Mouse (Mus musculus) heart, embryonic 15.5 days (tissue): ENCODE measurements around the gene H2-DMa. TPM values are rescaled to one million over a fixed set of nuclear protein-coding genes. Genes with fewer than 3 reads are reported as not detected.
"Not testable (repeated sequence)": the region's sequence is repeated elsewhere in the genome, so short reads cannot be mapped to it uniquely, and the experiment has no call there.

ENCODE experiments used
- ATAC-seq: fragments of 200-750 bp; cut with Nextera tagmentation; replicated peaks from 2 replicates; pipeline ENCODE4 v1.8.0; 2017; ENCODE audit warnings: low read depth, moderate TSS enrichment; ENCODE audit not compliant: insufficient number of reproducible peaks, insufficient read depth, low FRiP score
- H3K27ac ChIP-seq: fragments of 300-500 bp; sonication (generic); 2 replicates; pipeline ENCODE4 v1.5.1; 2015; ENCODE audit warnings: mild to moderate bottlenecking, inconsistent platforms
- H3K27me3 ChIP-seq: fragments of 300-500 bp; sonication (generic); 2 replicates; pipeline ENCODE4 v1.6.1; 2015; ENCODE audit warnings: inconsistent platforms
- H3K36me3 ChIP-seq: fragments of 300-500 bp; sonication (generic); 2 replicates; pipeline ENCODE4 v1.6.1; 2015; ENCODE audit warnings: mild to moderate bottlenecking, inconsistent platforms
- H3K4me1 ChIP-seq: fragments of 300-500 bp; sonication (generic); replicated peaks from 2 replicates; pipeline ENCODE4 v1.6.1; 2015; ENCODE audit warnings: inconsistent platforms
- H3K4me2 ChIP-seq: fragments of 300-500 bp; sonication (generic); 2 replicates; pipeline ENCODE4 v1.6.1; 2015; ENCODE audit warnings: inconsistent platforms, mild to moderate bottlenecking, moderate library complexity
- H3K4me3 ChIP-seq: fragments of 300-500 bp; sonication (generic); 2 replicates; pipeline ENCODE4 v1.5.1; 2015; ENCODE audit warnings: mild to moderate bottlenecking, inconsistent platforms
- H3K9ac ChIP-seq: fragments of 300-500 bp; sonication (generic); 2 replicates; pipeline ENCODE4 v1.6.1; 2015; ENCODE audit warnings: mild to moderate bottlenecking, inconsistent platforms
- H3K9me3 ChIP-seq: fragments of 300-500 bp; sonication (generic); replicated peaks from 2 replicates; pipeline ENCODE4 v1.6.1; 2016; ENCODE audit warnings: inconsistent platforms
- WGBS: fragments of 180-500 bp; shearing (Covaris S2); methylation state at CpG from one replicate; pipeline ENCODE4 v1.1.7; 2015; ENCODE audit warnings: mixed read lengths; 5-methylcytosine and 5-hydroxymethylcytosine counted together
- polyA plus RNA-seq: library from polyadenylated mRNA; unstranded; fragments of >200 nt; fragmentation: Nextera tagmentation; extraction: Ambion mirVana; gene quantifications from 2 replicates; pipeline ENCODE4 v1.2.1, GENCODE M21; 2015

Gene H2-DMa
- polyA plus RNA-seq, 1 experiment from 2014 or later = 6.0 TPM

DNA sequence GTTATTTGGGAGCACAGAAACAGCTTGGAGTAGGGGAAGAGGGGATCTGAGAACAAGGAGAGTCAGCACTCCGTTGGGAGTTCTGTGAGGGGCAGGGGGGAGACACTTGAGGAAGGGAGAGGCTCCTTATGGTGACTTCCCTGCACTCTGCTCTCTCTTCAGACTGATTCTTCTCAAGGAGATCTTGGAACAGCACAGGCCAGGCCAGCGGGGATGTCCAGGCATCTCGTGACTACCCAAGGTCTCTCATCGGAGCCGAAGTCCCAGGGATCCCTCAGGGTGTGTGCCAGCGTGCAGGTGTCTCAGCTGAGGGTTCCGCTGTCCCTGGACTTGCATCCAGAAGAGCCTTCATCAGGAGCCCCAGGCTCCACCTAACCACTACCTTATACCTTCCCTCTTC is 19.3 kb downstream of the H2-DMa start:
- Histone ChIP-seq H3K27ac (no peak overlapping the region), H3K4me3 (no peak overlapping the region), H3K4me2 (no peak overlapping the region), H3K9ac (no peak overlapping the region), H3K27me3 (peaks cover 59% of the 10 kb centered on the region), H3K36me3 (no peaks in the 10 kb centered on the region), H3K4me1 (peaks cover 19% of the 10 kb centered on the region), H3K9me3 (no peaks in the 10 kb centered on the region)
- ATAC-seq = no peak
- 74% methylated on average over 7 of the region's 7 CpGs for WGBS

- Histone ChIP-seq H3K36me3 (no peaks in the 10 kb centered on the region), H3K4me2 (peak overlapping the region; percentile 75), H3K4me1 (peaks cover 19% of the 10 kb centered on the region), H3K4me3 (peak overlapping the region; percentile 42), H3K27ac (no peak overlapping the region), H3K9ac (peak overlapping the region; percentile 25; the same call in 1 of the 2 replicates), H3K27me3 (peaks cover 59% of the 10 kb centered on the region), H3K9me3 (no peaks in the 10 kb centered on the region)
- ATAC-seq = no peak
- WGBS = 12% methylated on average over 16 of the region's 16 CpGs
These were observed 20.1 kb downstream of the H2-DMa start for GRCm38 (mm10) chr17:34139416-34139815.

GRCm38 (mm10) chr17:34140240-34140639 is 20.9 kb downstream of the H2-DMa start:
- peak overlapping the region; percentile 42 for H3K4me3 ChIP-seq
- H3K4me1 ChIP-seq = peaks cover 19% of the 10 kb centered on the region
- no peak for ATAC-seq
- no peaks in the 10 kb centered on the region for H3K36me3 ChIP-seq
- H3K9me3 ChIP-seq = no peaks in the 10 kb centered on the region
- H3K4me2 ChIP-seq = peak overlapping the region; percentile 75
- WGBS = 5% methylated on average over 5 of the region's 5 CpGs
- H3K27ac ChIP-seq = no peak overlapping the region
- H3K27me3 ChIP-seq = peaks cover 61% of the 10 kb centered on the region
- H3K9ac ChIP-seq = no peak overlapping the region

DNA sequence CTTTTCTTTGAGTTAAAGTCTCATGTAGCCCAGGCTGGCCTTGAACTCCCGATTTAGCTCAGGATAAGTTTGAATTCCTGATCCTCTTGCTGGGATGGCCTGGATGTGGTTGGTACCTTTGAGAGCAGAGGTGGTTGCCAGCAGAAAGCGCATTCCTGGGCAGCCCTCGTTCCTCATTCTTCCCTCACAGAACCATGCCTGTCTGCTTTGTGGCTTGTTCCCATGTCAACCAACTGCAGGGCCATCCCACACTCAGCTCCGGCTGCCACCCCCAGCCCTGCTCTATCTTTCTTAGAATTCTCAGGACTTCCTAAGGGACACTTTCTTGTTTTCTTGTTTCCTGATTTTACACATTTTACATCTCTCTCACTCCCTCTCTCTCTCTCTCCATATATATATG is 22.1 kb downstream of the H2-DMa start:
- no peaks in the 10 kb centered on the region for H3K9me3 ChIP-seq
- H3K27ac ChIP-seq = no peak overlapping the region
- H3K9ac ChIP-seq = no peak overlapping the region
- H3K36me3 ChIP-seq = no peaks in the 10 kb centered on the region
- ATAC-seq = no peak
- no peak overlapping the region for H3K4me2 ChIP-seq
- peaks cover 14% of the 10 kb centered on the region for H3K4me1 ChIP-seq
- 51% methylated on average over 4 of the region's 4 CpGs for WGBS
- H3K27me3 ChIP-seq = peaks cover 57% of the 10 kb centered on the region
- H3K4me3 ChIP-seq = no peak overlapping the region

- H3K9me3 ChIP-seq = no peaks in the 10 kb centered on the region
- H3K27me3 ChIP-seq = peaks cover 48% of the 10 kb centered on the region
- peaks cover 14% of the 10 kb centered on the region for H3K4me1 ChIP-seq
- H3K4me3 ChIP-seq = no peak overlapping the region
- no peak overlapping the region for H3K4me2 ChIP-seq
- WGBS = 60% methylated on average over 7 of the region's 7 CpGs
- H3K36me3 ChIP-seq = no peaks in the 10 kb centered on the region
- H3K9ac ChIP-seq = no peak overlapping the region
- ATAC-seq = no peak
- peak overlapping the region; percentile 5; the same call in 1 of the 2 replicates for H3K27ac ChIP-seq
These were observed 23.2 kb downstream of the H2-DMa start for GRCm38 (mm10) chr17:34142456-34143010.

GRCm38 (mm10) chr17:34143033-34143432 is 23.7 kb downstream of the H2-DMa start, which contains the start of gene H2-DMb2:
Gene H2-DMb2 (plus strand): TSS chr17:34143307.
- WGBS = 34% methylated on average over 7 of the region's 7 CpGs
- no peaks in the 10 kb centered on the region for H3K36me3 ChIP-seq
- ATAC-seq = peak; percentile 41; the same call in 1 of the 2 replicates
- H3K4me2 ChIP-seq = no peak within 1 kb of the TSS
- no peak within 1 kb of the TSS for H3K4me3 ChIP-seq
- H3K27me3 ChIP-seq = peaks cover 47% of the 10 kb centered on the region
- H3K9me3 ChIP-seq = no peaks in the 10 kb centered on the region
- H3K9ac ChIP-seq = no peak within 1 kb of the TSS
- peak within 1 kb of the TSS; percentile 5; the same call in 1 of the 2 replicates for H3K27ac ChIP-seq
- H3K4me1 ChIP-seq = peaks cover 14% of the 10 kb centered on the region

DNA sequence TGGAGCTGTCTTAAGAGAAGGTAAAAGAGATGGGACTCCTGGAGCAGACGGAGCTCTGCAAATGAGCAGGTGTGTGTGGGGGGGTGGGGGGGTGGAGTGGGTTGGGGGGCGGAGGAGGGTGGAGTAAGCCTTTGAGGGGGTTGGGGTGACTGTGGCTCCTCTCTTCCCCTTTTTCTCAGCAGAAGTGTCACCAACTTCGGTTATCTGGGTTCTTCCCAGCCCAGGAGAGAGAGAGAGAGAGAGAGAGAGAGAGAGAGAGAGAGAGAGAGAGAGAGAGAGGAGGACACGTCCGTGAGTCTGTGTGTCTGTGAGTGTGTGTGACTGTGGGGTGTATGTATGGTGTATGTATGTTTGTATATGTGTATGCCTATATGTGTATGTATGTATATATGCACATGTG is 24.1 kb downstream of the H2-DMa start:
- 60% methylated on average over 5 of the region's 5 CpGs for WGBS
- Histone ChIP-seq H3K36me3 (no peaks in the 10 kb centered on the region), H3K27me3 (peaks cover 43% of the 10 kb centered on the region), H3K4me1 (peaks cover 14% of the 10 kb centered on the region), H3K4me3 (no peak overlapping the region), H3K4me2 (no peak overlapping the region), H3K27ac (no peak overlapping the region), H3K9ac (no peak overlapping the region), H3K9me3 (no peaks in the 10 kb centered on the region)
- ATAC-seq = no peak

DNA sequence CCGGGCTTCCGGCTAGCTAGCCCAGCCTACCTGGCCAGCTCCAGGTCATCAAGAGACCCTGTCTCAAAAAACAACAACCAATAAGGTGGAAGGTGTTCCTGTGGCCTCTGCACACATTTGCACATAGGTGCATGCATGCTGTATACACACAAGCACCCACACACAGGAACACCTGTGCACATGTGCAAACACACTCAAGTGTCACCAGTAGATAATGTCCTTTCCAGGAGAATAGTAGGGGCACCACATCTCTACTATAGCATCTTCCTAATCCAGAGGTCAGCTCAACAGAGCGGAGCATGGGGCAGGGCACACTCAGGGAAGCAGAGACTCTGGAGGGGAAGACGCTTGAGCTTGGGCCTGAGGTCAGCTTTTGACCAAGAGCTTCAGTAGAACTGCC is 24.9 kb downstream of the H2-DMa start:
- 84% methylated on average over 4 of the region's 4 CpGs for WGBS
- H3K4me1 ChIP-seq = peaks cover 11% of the 10 kb centered on the region
- not testable (repeated sequence) for H3K36me3 ChIP-seq, H3K4me2 ChIP-seq, H3K4me3 ChIP-seq, H3K9me3 ChIP-seq, H3K27ac ChIP-seq, H3K9ac ChIP-seq, ATAC-seq
- peaks cover 35% of the 10 kb centered on the region for H3K27me3 ChIP-seq

DNA sequence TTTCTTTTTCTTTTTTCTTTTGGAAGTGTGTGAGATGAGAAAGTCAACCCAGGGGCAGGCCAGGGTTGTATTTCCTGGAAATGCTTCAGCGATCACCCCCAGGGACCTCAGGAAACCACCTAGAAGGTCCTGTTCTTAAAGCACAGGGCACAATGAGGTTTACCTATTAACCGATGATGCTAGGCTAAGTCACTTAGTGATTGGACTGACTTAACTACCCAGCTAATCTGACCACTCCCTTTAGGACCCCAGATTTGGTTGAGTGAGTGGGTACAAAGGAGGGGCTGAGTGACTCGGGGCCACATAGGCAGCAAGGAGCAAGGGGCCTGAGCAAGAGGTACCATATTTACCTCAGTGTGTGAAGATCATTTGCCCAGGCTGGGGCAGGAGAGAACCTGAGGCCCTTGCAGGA is 25.6 kb downstream of the H2-DMa start:
- no peak overlapping the region for H3K4me3 ChIP-seq
- H3K9me3 ChIP-seq = no peaks in the 10 kb centered on the region
- no peak overlapping the region for H3K9ac ChIP-seq
- 75% methylated on average over 3 of the region's 3 CpGs for WGBS
- H3K27ac ChIP-seq = no peak overlapping the region
- H3K27me3 ChIP-seq = peaks cover 28% of the 10 kb centered on the region
- H3K4me1 ChIP-seq = peaks cover 3% of the 10 kb centered on the region
- no peaks in the 10 kb centered on the region for H3K36me3 ChIP-seq
- no peak for ATAC-seq
- no peak overlapping the region for H3K4me2 ChIP-seq

DNA sequence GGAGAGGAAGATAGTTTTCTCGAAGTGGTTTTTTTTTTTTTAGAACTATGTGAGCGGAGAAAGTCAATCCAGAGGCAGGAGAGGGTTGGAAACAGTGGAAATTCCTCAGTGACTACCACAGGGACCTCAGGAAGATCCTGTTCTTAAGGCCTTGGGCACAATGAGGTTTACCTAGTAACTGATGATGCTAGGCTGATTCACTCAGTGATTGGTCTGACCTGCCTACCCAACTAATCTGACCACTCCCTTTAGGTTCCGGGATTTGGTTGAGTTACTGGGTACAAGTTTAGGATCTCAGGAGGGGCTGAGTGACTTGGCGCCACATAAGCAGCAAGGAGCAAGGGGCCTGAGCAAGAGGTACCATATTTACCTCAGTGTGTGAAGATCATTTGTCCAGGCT is 33.6 kb downstream of the H2-DMa start, which contains the start of gene H2-DMb1:
Gene H2-DMb1 (plus strand): TSS at position 150 of the 400 bp plus-strand sequence.
- Histone ChIP-seq H3K27me3 (peaks cover 11% of the 10 kb centered on the region; the same call in 1 of the 2 replicates), H3K4me2 (no peak within 1 kb of the TSS), H3K36me3 (no peaks in the 10 kb centered on the region), H3K4me3 (no peak within 1 kb of the TSS), H3K4me1 (no peaks in the 10 kb centered on the region), H3K9me3 (no peaks in the 10 kb centered on the region), H3K9ac (no peak within 1 kb of the TSS), H3K27ac (no peak within 1 kb of the TSS)
- no peak for ATAC-seq
- 49% methylated on average over 4 of the region's 4 CpGs for whole genome bisulfite sequencing

DNA sequence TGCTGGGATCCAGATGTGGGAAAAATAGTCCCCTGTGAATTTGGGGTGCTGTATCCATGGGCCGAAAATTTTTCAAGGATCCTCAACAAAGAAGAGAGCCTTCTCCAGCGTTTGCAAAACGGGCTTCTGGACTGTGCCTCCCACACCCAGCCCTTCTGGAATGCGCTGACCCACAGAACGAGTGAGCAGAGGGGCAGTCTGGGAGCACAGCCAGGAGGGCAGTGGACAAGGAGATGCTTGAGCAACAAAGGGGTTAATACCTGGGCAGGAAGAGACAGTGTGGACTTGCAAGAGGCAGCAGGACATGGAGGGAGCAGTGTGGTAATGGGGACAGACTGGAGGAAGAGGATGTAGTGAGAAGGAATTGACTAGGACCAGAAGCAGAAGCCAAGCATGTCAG is 36.2 kb downstream of the H2-DMa start:
- H3K9me3 ChIP-seq = no peaks in the 10 kb centered on the region
- H3K36me3 ChIP-seq = no peaks in the 10 kb centered on the region
- no peaks in the 10 kb centered on the region for H3K4me1 ChIP-seq
- H3K9ac ChIP-seq = no peak overlapping the region
- H3K27ac ChIP-seq = no peak overlapping the region
- WGBS = 51% methylated on average over 5 of the region's 5 CpGs
- no peak overlapping the region for H3K4me2 ChIP-seq
- no peak overlapping the region for H3K4me3 ChIP-seq
- H3K27me3 ChIP-seq = peaks cover 15% of the 10 kb centered on the region; the same call in 1 of the 2 replicates
- ATAC-seq = no peak
